In the genomic region with DNA sequence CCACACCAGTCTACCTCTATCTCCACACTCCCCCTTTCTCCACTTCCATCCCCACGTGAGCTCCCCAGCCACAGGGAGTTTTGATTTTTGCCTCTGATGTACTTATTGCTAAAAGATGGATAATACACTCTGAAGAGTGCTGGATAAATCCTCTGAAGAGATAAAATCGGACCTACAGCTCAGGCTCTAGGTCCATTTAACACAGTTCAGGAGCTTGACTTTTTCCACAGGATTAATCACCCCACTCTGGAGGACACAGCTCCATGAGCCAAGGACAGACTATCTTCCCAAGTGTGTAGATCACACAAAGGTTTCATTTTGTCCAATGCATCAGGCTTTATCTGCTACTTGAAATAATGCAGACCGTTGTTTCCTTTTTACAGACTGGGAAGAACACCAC, we compare ENCODE assay signal across 14 mouse cellular contexts. TPM values are rescaled to one million over a fixed set of nuclear protein-coding genes. Genes with fewer than 3 reads are reported as not detected.
DNase-seq lines count a peak whose midpoint lies in the region; ATAC-seq and TF ChIP-seq lines count a peak whose summit lies in the region.
"Had no signal": no experiment of that assay in that cellular context is flagged by ENCODE, and none has a peak within 500 bp of the region (broad histone marks: within the 10 kb centered on the region; RNA-seq: fewer than 3 reads in every experiment).

No protein-coding gene starts in this region.

- H3K4me1 ChIP-seq in liver, adult 2 months (ENCODE audit: control insufficient read depth, insufficient read depth, low read length): peaks cover 16% of the 10 kb centered on the region
- H3K4me1 ChIP-seq in liver, embryonic 12.5 days: peaks cover 20% of the 10 kb centered on the region
- peaks cover 11% of the 10 kb centered on the region; the same call in 1 of the 2 replicates for H3K4me1 ChIP-seq in stomach, embryonic 16.5 days (ENCODE audit: control insufficient read depth, insufficient read depth, low read length)
- H3K4me1 ChIP-seq: hindbrain, embryonic 15.5 days had no signal

- 18% methylated on average over 3 of the region's 3 CpGs for WGBS in liver, adult 2 months
- WGBS in liver, embryonic 12.5 days (ENCODE audit: insufficient replicate concordance): 65% methylated on average over 3 of the region's 3 CpGs
- WGBS in stomach, embryonic 16.5 days: 54% methylated on average over 3 of the region's 3 CpGs

- no peak for TF ChIP-seq CTCF in liver, adult 2 months (IDR thresholded peaks at IDR 0.05; ENCODE audit: low read depth, low read length)

- H3K4me3 ChIP-seq in liver, adult 2 months (ENCODE audit: insufficient read depth, low read depth, low read length): peak overlapping the region; percentile 77
- no peak overlapping the region for H3K4me3 ChIP-seq in liver, embryonic 12.5 days
- no peak overlapping the region for H3K4me3 ChIP-seq in stomach, embryonic 16.5 days (replicated peaks; ENCODE audit: low read length)
- H3K4me3 ChIP-seq: hindbrain, embryonic 15.5 days had no signal

- peaks cover 3% of the 10 kb centered on the region; the same call in 1 of the 2 replicates for H3K79me2 ChIP-seq in liver, adult 2 months (ENCODE audit: control insufficient read depth, insufficient read depth, low read length)

- DNase-seq in adrenal gland, adult 2 months: peak; percentile 65
- DNase-seq in adrenal gland, postnatal 4 days (ENCODE audit: low spot score in 2 of 2): no peak
- DNase-seq in liver, adult 2 months (ENCODE audit: extremely low read depth, low read depth, low spot score): no peak
- no peak for DNase-seq in liver
- no peak for DNase-seq in thymus, postnatal 0 days (ENCODE audit: low spot score)
- DNase-seq in urinary bladder, postnatal 14 days (ENCODE audit: low spot score): no peak
- DNase-seq: cerebellum, postnatal 25 days; heart, postnatal 14 days; layer of hippocampus, postnatal 36 days; thymus, postnatal 36 days had no signal

- TF ChIP-seq POLR2A in liver, adult 2 months (IDR thresholded peaks at IDR 0.05; ENCODE audit: extremely low read depth, insufficient read depth, low read length): no peak

- no peaks in the 10 kb centered on the region for H3K27me3 ChIP-seq in liver, adult 2 months (ENCODE audit: control insufficient read depth, insufficient read depth, low read length)
- H3K27me3 ChIP-seq in liver, embryonic 12.5 days (replicated peaks): no peaks in the 10 kb centered on the region
- H3K27me3 ChIP-seq in stomach, embryonic 16.5 days (ENCODE audit: control insufficient read depth, insufficient read depth, low read length): no peaks in the 10 kb centered on the region
- H3K27me3 ChIP-seq: CH12.LX; hindbrain, embryonic 15.5 days had no signal

- H3K27ac ChIP-seq in liver, adult 2 months (replicated peaks; ENCODE audit: insufficient read depth, low read depth, low read length): peak overlapping the region; percentile 100
- H3K27ac ChIP-seq in liver, embryonic 12.5 days: peak overlapping the region; percentile 58; the same call in 1 of the 2 replicates
- peak overlapping the region; percentile 65 for H3K27ac ChIP-seq in stomach, embryonic 16.5 days (ENCODE audit: low read length)
- H3K27ac ChIP-seq: hindbrain, embryonic 15.5 days had no signal

- H3K9me3 ChIP-seq in liver, embryonic 12.5 days (replicated peaks): no peaks in the 10 kb centered on the region
- H3K9me3 ChIP-seq in stomach, embryonic 16.5 days (replicated peaks; ENCODE audit: control insufficient read depth, low read length): no peaks in the 10 kb centered on the region
- H3K9me3 ChIP-seq: hindbrain, embryonic 15.5 days had no signal

- H3K4me2 ChIP-seq in liver, embryonic 12.5 days: no peak overlapping the region
- no peak overlapping the region for H3K4me2 ChIP-seq in stomach, embryonic 16.5 days (ENCODE audit: low read depth, low read length)
- H3K4me2 ChIP-seq: hindbrain, embryonic 15.5 days had no signal

- H3K36me3 ChIP-seq in liver, adult 2 months (ENCODE audit: control insufficient read depth, insufficient read depth, low read length): peaks cover 19% of the 10 kb centered on the region; the same call in 1 of the 2 replicates
- no peaks in the 10 kb centered on the region for H3K36me3 ChIP-seq in liver, embryonic 12.5 days
- no peaks in the 10 kb centered on the region for H3K36me3 ChIP-seq in stomach, embryonic 16.5 days (ENCODE audit: control insufficient read depth, insufficient read depth, low read length)
- H3K36me3 ChIP-seq: hindbrain, embryonic 15.5 days had no signal

- H3K9ac ChIP-seq in liver, adult 2 months (ENCODE audit: low read depth, low read length): peak overlapping the region; percentile 93
- no peak overlapping the region for H3K9ac ChIP-seq in liver, embryonic 12.5 days
- 0 out of 2 replicates have a peak overlapping the region, but pooled peaks have one; percentile 12 for H3K9ac ChIP-seq in stomach, embryonic 16.5 days (ENCODE audit: low read length)
- H3K9ac ChIP-seq: hindbrain, embryonic 15.5 days had no signal

- ATAC-seq in liver, embryonic 12.5 days: no peak
- ATAC-seq in stomach, embryonic 16.5 days (ENCODE audit: insufficient read depth, low FRiP score): no peak

RNA-seq across cellular contexts. Expression of a gene that starts 8.8 kb away (rescaled TPM):
- total RNA-seq in adrenal gland, adult 2 months (2021): 100 to 1,000 TPM; 124 to 126 TPM
- 11.9 and 14.8 TPM in 2 replicates for polyA plus RNA-seq in adrenal gland, adult 2 months (2012; rRNA removed)
- total RNA-seq in adrenal gland, postnatal 4 days (2021): 10 to 100 TPM; 58.3 to 61.3 TPM
- 157 and 161 TPM in 2 replicates for total RNA-seq in liver, adult 2 months (2014; rRNA removed)
- 52.6 and 62.7 TPM in 2 replicates for polyA plus RNA-seq in liver, adult 2 months (2012; rRNA removed)
- 11.5 and 12.0 TPM in 2 replicates for polyA plus RNA-seq in liver, embryonic 12.5 days (2016; fragmentation: Nextera tagmentation; extraction: Ambion mirVana)
- polyA plus RNA-seq in stomach, embryonic 16.5 days (2015; fragmentation: Nextera tagmentation; extraction: Ambion mirVana): 26.0 and 27.0 TPM in 2 replicates
- polyA plus RNA-seq in thymus, postnatal 0 days (2015; fragmentation: Nextera tagmentation; extraction: Ambion mirVana): 50.0 and 52.7 TPM in 2 replicates

RNA-seq across cellular contexts. Expression of a gene that starts 8.8 kb away (rescaled TPM):
- total RNA-seq in adrenal gland, adult 2 months (2021): 1 to 10 TPM; 2.7 to 3.4 TPM
- polyA plus RNA-seq in adrenal gland, adult 2 months (2012; rRNA removed): not detected in 2 replicates
- total RNA-seq in adrenal gland, postnatal 4 days (2021): 1 to 10 TPM; 3.0 to 5.1 TPM
- total RNA-seq in liver, adult 2 months (2014; rRNA removed): 0.18 and 0.27 TPM in 2 replicates
- polyA plus RNA-seq in liver, adult 2 months (2012; rRNA removed): not detected in 2 replicates
- polyA plus RNA-seq in liver, embryonic 12.5 days (2016; fragmentation: Nextera tagmentation; extraction: Ambion mirVana): 0.51 and 0.78 TPM in 2 replicates
- 0.70 and 0.89 TPM in 2 replicates for polyA plus RNA-seq in stomach, embryonic 16.5 days (2015; fragmentation: Nextera tagmentation; extraction: Ambion mirVana)
- 1.7 and 2.8 TPM in 2 replicates for polyA plus RNA-seq in thymus, postnatal 0 days (2015; fragmentation: Nextera tagmentation; extraction: Ambion mirVana)

RNA-seq across cellular contexts. Expression of a gene that starts 16.9 kb away (rescaled TPM):
- 10 to 100 TPM; 16.0 to 19.6 TPM for total RNA-seq in adrenal gland, adult 2 months (2021)
- 0.73 and 0.86 TPM in 2 replicates for polyA plus RNA-seq in adrenal gland, adult 2 months (2012; rRNA removed)
- total RNA-seq in adrenal gland, postnatal 4 days (2021): 10 to 100 TPM; 19.4 to 19.6 TPM
- 5.0 and 5.9 TPM in 2 replicates for total RNA-seq in liver, adult 2 months (2014; rRNA removed)
- 2.8 TPM in 2 replicates for polyA plus RNA-seq in liver, adult 2 months (2012; rRNA removed)
- polyA plus RNA-seq in liver, embryonic 12.5 days (2016; fragmentation: Nextera tagmentation; extraction: Ambion mirVana): 17.7 and 18.2 TPM in 2 replicates
- polyA plus RNA-seq in stomach, embryonic 16.5 days (2015; fragmentation: Nextera tagmentation; extraction: Ambion mirVana): 25.8 and 25.9 TPM in 2 replicates
- polyA plus RNA-seq in thymus, postnatal 0 days (2015; fragmentation: Nextera tagmentation; extraction: Ambion mirVana): 48.7 and 48.9 TPM in 2 replicates

RNA-seq across cellular contexts. Expression of a gene that starts 38.4 kb away (rescaled TPM):
- total RNA-seq in adrenal gland, adult 2 months (2021): 1 to 10 TPM; 2.0 to 2.3 TPM
- polyA plus RNA-seq in adrenal gland, adult 2 months (2012; rRNA removed): 0.87 and 0.99 TPM in 2 replicates
- total RNA-seq in adrenal gland, postnatal 4 days (2021): 1 to 10 TPM; 2.0 to 2.7 TPM
- 0.09 and 0.13 TPM in 2 replicates for total RNA-seq in liver, adult 2 months (2014; rRNA removed)
- 0.15 and 0.16 TPM in 2 replicates for polyA plus RNA-seq in liver, adult 2 months (2012; rRNA removed)
- 2.3 and 2.4 TPM in 2 replicates for polyA plus RNA-seq in liver, embryonic 12.5 days (2016; fragmentation: Nextera tagmentation; extraction: Ambion mirVana)
- 2.6 and 3.6 TPM in 2 replicates for polyA plus RNA-seq in stomach, embryonic 16.5 days (2015; fragmentation: Nextera tagmentation; extraction: Ambion mirVana)
- 1.1 and 1.2 TPM in 2 replicates for polyA plus RNA-seq in thymus, postnatal 0 days (2015; fragmentation: Nextera tagmentation; extraction: Ambion mirVana)

RNA-seq across cellular contexts. Expression of a gene that starts 38.6 kb away (rescaled TPM):
- total RNA-seq in adrenal gland, adult 2 months (2021): 10 to 100 TPM; 57.3 to 59.7 TPM
- 65.9 and 78.5 TPM in 2 replicates for polyA plus RNA-seq in adrenal gland, adult 2 months (2012; rRNA removed)
- total RNA-seq in adrenal gland, postnatal 4 days (2021): 10 to 100 TPM; 60.5 to 64.9 TPM
- total RNA-seq in liver, adult 2 months (2014; rRNA removed): 21.2 and 23.0 TPM in 2 replicates
- polyA plus RNA-seq in liver, adult 2 months (2012; rRNA removed): 25.1 and 27.8 TPM in 2 replicates
- 31.9 and 34.1 TPM in 2 replicates for polyA plus RNA-seq in liver, embryonic 12.5 days (2016; fragmentation: Nextera tagmentation; extraction: Ambion mirVana)
- 43.6 and 47.8 TPM in 2 replicates for polyA plus RNA-seq in stomach, embryonic 16.5 days (2015; fragmentation: Nextera tagmentation; extraction: Ambion mirVana)
- polyA plus RNA-seq in thymus, postnatal 0 days (2015; fragmentation: Nextera tagmentation; extraction: Ambion mirVana): 30.3 and 36.6 TPM in 2 replicates
